Mouse (Mus musculus): Measurements from ENCODE around the gene Xpc. TPM values are rescaled to one million over a fixed set of nuclear protein-coding genes. Genes with fewer than 3 reads are reported as not detected.

Gene Xpc
- polyA plus RNA-seq, 1 experiment: 17.1 TPM

GRCm38 (mm10) chr6:91533359-91533758 is 17.7 kb upstream of the Xpc start:
- TF ChIP-seq CTCF (IDR thresholded peaks at IDR 0.05; ENCODE audit: control insufficient read depth, insufficient read depth, low read length): no peak
- TF ChIP-seq POLR2A (IDR thresholded peaks at IDR 0.05; ENCODE audit: borderline replicate concordance, control insufficient read depth, low read depth, low read length): no peak
- WGBS: 80% methylated on average over 5 of the region's 5 CpGs
- Histone ChIP-seq H3K27ac (ENCODE audit: control insufficient read depth, insufficient read depth, low read depth, low read length, poor library complexity) (no peak overlapping the region), H3K4me1 (ENCODE audit: control insufficient read depth, insufficient read depth, low read length) (no peaks in the 10 kb centered on the region), H3K4me3 (replicated peaks; ENCODE audit: control insufficient read depth, low read depth, low read length) (no peak overlapping the region)

GRCm38 (mm10) chr6:91532661-91533060 is 17.0 kb upstream of the Xpc start:
- 77% methylated on average over 6 of the region's 6 CpGs for WGBS
- Histone ChIP-seq H3K27ac (ENCODE audit: control insufficient read depth, insufficient read depth, low read depth, low read length, poor library complexity) (no peak overlapping the region), H3K4me1 (ENCODE audit: control insufficient read depth, insufficient read depth, low read length) (no peaks in the 10 kb centered on the region), H3K4me3 (replicated peaks; ENCODE audit: control insufficient read depth, low read depth, low read length) (no peak overlapping the region)
- TF ChIP-seq CTCF (IDR thresholded peaks at IDR 0.05; ENCODE audit: control insufficient read depth, insufficient read depth, low read length): no peak
- no peak for TF ChIP-seq POLR2A (IDR thresholded peaks at IDR 0.05; ENCODE audit: borderline replicate concordance, control insufficient read depth, low read depth, low read length)

GRCm38 (mm10) chr6:91531276-91531675 is 15.6 kb upstream of the Xpc start:
- no peak overlapping the region for H3K4me3 ChIP-seq (replicated peaks; ENCODE audit: control insufficient read depth, low read depth, low read length)
- TF ChIP-seq POLR2A (IDR thresholded peaks at IDR 0.05; ENCODE audit: borderline replicate concordance, control insufficient read depth, low read depth, low read length) (no peak), CTCF (IDR thresholded peaks at IDR 0.05; ENCODE audit: control insufficient read depth, insufficient read depth, low read length) (no peak)
- no peak overlapping the region for H3K27ac ChIP-seq (ENCODE audit: control insufficient read depth, insufficient read depth, low read depth, low read length, poor library complexity)
- WGBS: 83% methylated on average over 6 of the region's 6 CpGs
- no peaks in the 10 kb centered on the region for H3K4me1 ChIP-seq (ENCODE audit: control insufficient read depth, insufficient read depth, low read length)

GRCm38 (mm10) chr6:91530673-91531072 is 15.0 kb upstream of the Xpc start:
- WGBS: 83% methylated on average over 8 of the region's 8 CpGs

GRCm38 (mm10) chr6:91528265-91528664 is 12.6 kb upstream of the Xpc start:
- 78% methylated on average over 7 of the region's 7 CpGs for WGBS
- H3K27ac ChIP-seq (ENCODE audit: control insufficient read depth, insufficient read depth, low read depth, low read length, poor library complexity): no peak overlapping the region
- TF ChIP-seq CTCF (IDR thresholded peaks at IDR 0.05; ENCODE audit: control insufficient read depth, insufficient read depth, low read length): no peak
- TF ChIP-seq POLR2A (IDR thresholded peaks at IDR 0.05; ENCODE audit: borderline replicate concordance, control insufficient read depth, low read depth, low read length): no peak
- no peak overlapping the region for H3K4me3 ChIP-seq (replicated peaks; ENCODE audit: control insufficient read depth, low read depth, low read length)
- no peaks in the 10 kb centered on the region for H3K4me1 ChIP-seq (ENCODE audit: control insufficient read depth, insufficient read depth, low read length)

More at GRCm38 (mm10) chr6:91530673-91531072, 15.0 kb upstream of the Xpc start:
- no peak overlapping the region for H3K27ac ChIP-seq (ENCODE audit: control insufficient read depth, insufficient read depth, low read depth, low read length, poor library complexity)
- H3K4me1 ChIP-seq (ENCODE audit: control insufficient read depth, insufficient read depth, low read length): no peaks in the 10 kb centered on the region
- no peak overlapping the region for H3K4me3 ChIP-seq (replicated peaks; ENCODE audit: control insufficient read depth, low read depth, low read length)
- no peak for TF ChIP-seq POLR2A (IDR thresholded peaks at IDR 0.05; ENCODE audit: borderline replicate concordance, control insufficient read depth, low read depth, low read length)
- TF ChIP-seq CTCF (IDR thresholded peaks at IDR 0.05; ENCODE audit: control insufficient read depth, insufficient read depth, low read length): no peak

GRCm38 (mm10) chr6:91527227-91527860 is 11.7 kb upstream of the Xpc start:
- Histone ChIP-seq H3K27ac (ENCODE audit: control insufficient read depth, insufficient read depth, low read depth, low read length, poor library complexity) (no peak overlapping the region), H3K4me1 (ENCODE audit: control insufficient read depth, insufficient read depth, low read length) (no peaks in the 10 kb centered on the region), H3K4me3 (replicated peaks; ENCODE audit: control insufficient read depth, low read depth, low read length) (no peak overlapping the region)
- TF ChIP-seq CTCF (IDR thresholded peaks at IDR 0.05; ENCODE audit: control insufficient read depth, insufficient read depth, low read length): no peak
- TF ChIP-seq POLR2A (IDR thresholded peaks at IDR 0.05; ENCODE audit: borderline replicate concordance, control insufficient read depth, low read depth, low read length): no peak
- WGBS: 45% methylated on average over 5 of the region's 5 CpGs

- H3K4me3 ChIP-seq (replicated peaks; ENCODE audit: control insufficient read depth, low read depth, low read length): no peak overlapping the region
- WGBS: 85% methylated on average over 4 of the region's 4 CpGs
- no peaks in the 10 kb centered on the region for H3K4me1 ChIP-seq (ENCODE audit: control insufficient read depth, insufficient read depth, low read length)
- TF ChIP-seq CTCF (IDR thresholded peaks at IDR 0.05; ENCODE audit: control insufficient read depth, insufficient read depth, low read length) (no peak), POLR2A (IDR thresholded peaks at IDR 0.05; ENCODE audit: borderline replicate concordance, control insufficient read depth, low read depth, low read length) (no peak)
- no peak overlapping the region for H3K27ac ChIP-seq (ENCODE audit: control insufficient read depth, insufficient read depth, low read depth, low read length, poor library complexity)
Observed at GRCm38 (mm10) chr6:91525544-91525943, 9.9 kb upstream of the Xpc start.

GRCm38 (mm10) chr6:91522816-91523215 is 7.1 kb upstream of the Xpc start:
- no peaks in the 10 kb centered on the region for H3K4me1 ChIP-seq (ENCODE audit: control insufficient read depth, insufficient read depth, low read length)
- TF ChIP-seq CTCF (IDR thresholded peaks at IDR 0.05; ENCODE audit: control insufficient read depth, insufficient read depth, low read length): no peak
- TF ChIP-seq POLR2A (IDR thresholded peaks at IDR 0.05; ENCODE audit: borderline replicate concordance, control insufficient read depth, low read depth, low read length): no peak
- H3K27ac ChIP-seq (ENCODE audit: control insufficient read depth, insufficient read depth, low read depth, low read length, poor library complexity): no peak overlapping the region
- no peak overlapping the region for H3K4me3 ChIP-seq (replicated peaks; ENCODE audit: control insufficient read depth, low read depth, low read length)
- WGBS: 86% methylated on average over 5 of the region's 5 CpGs

Measured in bone marrow, adult 2 months (tissue).